Mouse (Mus musculus): ENCODE results near the gene Prkag3. TPM values are rescaled to one million over a fixed set of nuclear protein-coding genes. Genes with fewer than 3 reads are reported as not detected.

Gene Prkag3
- total RNA-seq, 1 experiment = 0.04 TPM

- no peaks in the 10 kb centered on the region for H3K9me3 ChIP-seq (ENCODE audit: control insufficient read depth, insufficient read depth, low read depth, low read length)
- in situ Hi-C loops (cut with MboI; ENCODE audit: low sequenced_read_pairs in 2 of 2, unreplicated experiment in 2 of 2) = no loop called here
- peak; percentile 90 for DNase-seq (ENCODE audit: low read depth, low spot score)
- no peak overlapping the region for H3K27ac ChIP-seq (ENCODE audit: insufficient read depth, low read depth, low read length, poor library complexity, severe bottlenecking)
- H3K4me1 ChIP-seq (ENCODE audit: control insufficient read depth in 2 of 2, insufficient read depth in 2 of 2, low read length in 2 of 2, poor library complexity in 1 of 2) = no peaks in the 10 kb centered on the region
- H3K4me3 ChIP-seq (ENCODE audit: insufficient read depth in 1 of 2, low read depth in 1 of 2, low read length in 2 of 2, poor library complexity in 1 of 2, severe bottlenecking in 1 of 2) = no peak overlapping the region
- H3K9ac ChIP-seq (ENCODE audit: insufficient read depth, low read depth, low read length, poor library complexity, severe bottlenecking) = no peak overlapping the region
- no peaks in the 10 kb centered on the region for H3K36me3 ChIP-seq (ENCODE audit: control insufficient read depth, insufficient read depth, low read length, poor library complexity, severe bottlenecking)
- TF ChIP-seq ZC3H11A (IDR thresholded peaks at IDR 0.05; ENCODE audit: borderline replicate concordance, low read depth, low read length) (peak; percentile 41; the same call in 1 of the 2 replicates), CHD2 (IDR thresholded peaks at IDR 0.05; ENCODE audit: low read depth, low read length) (no peak), MAFK (IDR thresholded peaks at IDR 0.05; ENCODE audit: insufficient read depth, low read depth, low read length) (no peak), ZNF384 (IDR thresholded peaks at IDR 0.05; ENCODE audit: low read depth, low read length) (peak; percentile 98), HCFC1 (IDR thresholded peaks at IDR 0.05; ENCODE audit: borderline replicate concordance, insufficient read depth, low read length) (no peak)
These were observed 14.1 kb upstream of the Prkag3 start for GRCm38 (mm10) chr1:74763081-74763480.

- no peaks in the 10 kb centered on the region for H3K9me3 ChIP-seq (ENCODE audit: control insufficient read depth, insufficient read depth, low read depth, low read length)
- peaks cover 0 to under 1% of the 10 kb centered on the region in 2 experiments; a peak in 1 of 4 replicates for H3K4me1 ChIP-seq (ENCODE audit: control insufficient read depth in 2 of 2, insufficient read depth in 2 of 2, low read length in 2 of 2, poor library complexity in 1 of 2)
- no peak overlapping the region for H3K9ac ChIP-seq (ENCODE audit: insufficient read depth, low read depth, low read length, poor library complexity, severe bottlenecking)
- no peak overlapping the region for H3K4me3 ChIP-seq (ENCODE audit: insufficient read depth in 1 of 2, low read depth in 1 of 2, low read length in 2 of 2, poor library complexity in 1 of 2, severe bottlenecking in 1 of 2)
- no peak for DNase-seq (ENCODE audit: low read depth, low spot score)
- in situ Hi-C loops (cut with MboI; ENCODE audit: low sequenced_read_pairs in 2 of 2, unreplicated experiment in 2 of 2) = no loop called here
- H3K36me3 ChIP-seq (ENCODE audit: control insufficient read depth, insufficient read depth, low read length, poor library complexity, severe bottlenecking) = no peaks in the 10 kb centered on the region
- TF ChIP-seq ZC3H11A (IDR thresholded peaks at IDR 0.05; ENCODE audit: borderline replicate concordance, low read depth, low read length) = peak; percentile 61; the same call in 1 of the 2 replicates
- TF ChIP-seq MAFK (IDR thresholded peaks at IDR 0.05; ENCODE audit: insufficient read depth, low read depth, low read length) = no peak
- H3K27ac ChIP-seq (ENCODE audit: insufficient read depth, low read depth, low read length, poor library complexity, severe bottlenecking) = no peak overlapping the region
These were observed 10.8 kb upstream of the Prkag3 start for GRCm38 (mm10) chr1:74759773-74760172.

GRCm38 (mm10) chr1:74754175-74754785, 5.3 kb upstream of the Prkag3 start:
- TF ChIP-seq ZNF384 (IDR thresholded peaks at IDR 0.05; ENCODE audit: low read depth, low read length) (no peak), CHD2 (IDR thresholded peaks at IDR 0.05; ENCODE audit: low read depth, low read length) (no peak), ZC3H11A (IDR thresholded peaks at IDR 0.05; ENCODE audit: borderline replicate concordance, low read depth, low read length) (no peak), MAFK (IDR thresholded peaks at IDR 0.05; ENCODE audit: insufficient read depth, low read depth, low read length) (no peak)
- Histone ChIP-seq H3K4me1 (ENCODE audit: control insufficient read depth in 2 of 2, insufficient read depth in 2 of 2, low read length in 2 of 2, poor library complexity in 1 of 2) (peaks cover 0 to 6% of the 10 kb centered on the region in 2 experiments; a peak in 1 of 4 replicates), H3K9ac (ENCODE audit: insufficient read depth, low read depth, low read length, poor library complexity, severe bottlenecking) (no peak overlapping the region), H3K27ac (ENCODE audit: insufficient read depth, low read depth, low read length, poor library complexity, severe bottlenecking) (no peak overlapping the region; the same call in 1 of the 2 replicates), H3K4me3 (ENCODE audit: insufficient read depth in 1 of 2, low read depth in 1 of 2, low read length in 2 of 2, poor library complexity in 1 of 2, severe bottlenecking in 1 of 2) (no peak overlapping the region), H3K36me3 (ENCODE audit: control insufficient read depth, insufficient read depth, low read length, poor library complexity, severe bottlenecking) (no peaks in the 10 kb centered on the region), H3K9me3 (ENCODE audit: control insufficient read depth, insufficient read depth, low read depth, low read length) (no peaks in the 10 kb centered on the region)
- in situ Hi-C loops (cut with MboI; ENCODE audit: low sequenced_read_pairs in 2 of 2, unreplicated experiment in 2 of 2) = no loop called here
- DNase-seq (ENCODE audit: low read depth, low spot score) = no peak

- Histone ChIP-seq H3K36me3 (ENCODE audit: control insufficient read depth, insufficient read depth, low read length, poor library complexity, severe bottlenecking) (no peaks in the 10 kb centered on the region), H3K27ac (ENCODE audit: insufficient read depth, low read depth, low read length, poor library complexity, severe bottlenecking) (no peak overlapping the region), H3K9ac (ENCODE audit: insufficient read depth, low read depth, low read length, poor library complexity, severe bottlenecking) (no peak overlapping the region), H3K4me3 (ENCODE audit: insufficient read depth in 1 of 2, low read depth in 1 of 2, low read length in 2 of 2, poor library complexity in 1 of 2, severe bottlenecking in 1 of 2) (no peak overlapping the region), H3K9me3 (ENCODE audit: control insufficient read depth, insufficient read depth, low read depth, low read length) (no peaks in the 10 kb centered on the region), H3K4me1 (ENCODE audit: control insufficient read depth in 2 of 2, insufficient read depth in 2 of 2, low read length in 2 of 2, poor library complexity in 1 of 2) (peaks cover 0 to 9% of the 10 kb centered on the region in 2 experiments; a peak in 1 of 4 replicates)
- in situ Hi-C loops (cut with MboI; ENCODE audit: low sequenced_read_pairs in 2 of 2, unreplicated experiment in 2 of 2) = no loop called here
- no peak for TF ChIP-seq CHD2 (IDR thresholded peaks at IDR 0.05; ENCODE audit: low read depth, low read length)
- TF ChIP-seq HCFC1 (IDR thresholded peaks at IDR 0.05; ENCODE audit: borderline replicate concordance, insufficient read depth, low read length) = no peak
- TF ChIP-seq ZC3H11A (IDR thresholded peaks at IDR 0.05; ENCODE audit: borderline replicate concordance, low read depth, low read length) = no peak
- DNase-seq (ENCODE audit: low read depth, low spot score) = no peak
These were observed 4.4 kb upstream of the Prkag3 start for GRCm38 (mm10) chr1:74753266-74753974.
